Mouse (Mus musculus) fat pad, adult 2 months (tissue): ENCODE results near the gene Dnm1.
A peak's percentile ranks its signal among the peaks of the same experiment; 100 is the strongest.
"Not testable (repeated sequence)": the region's sequence is repeated elsewhere in the genome, so short reads cannot be mapped to it uniquely, and the experiment has no call there.

ENCODE experiments used
- DNase-seq: peaks from one replicate; pipeline ENCODE4 v3.0.0-alpha.2; 2011; ENCODE audit warnings: low read depth, low spot score; ENCODE audit errors: extremely low read depth

Gene Dnm1

DNA sequence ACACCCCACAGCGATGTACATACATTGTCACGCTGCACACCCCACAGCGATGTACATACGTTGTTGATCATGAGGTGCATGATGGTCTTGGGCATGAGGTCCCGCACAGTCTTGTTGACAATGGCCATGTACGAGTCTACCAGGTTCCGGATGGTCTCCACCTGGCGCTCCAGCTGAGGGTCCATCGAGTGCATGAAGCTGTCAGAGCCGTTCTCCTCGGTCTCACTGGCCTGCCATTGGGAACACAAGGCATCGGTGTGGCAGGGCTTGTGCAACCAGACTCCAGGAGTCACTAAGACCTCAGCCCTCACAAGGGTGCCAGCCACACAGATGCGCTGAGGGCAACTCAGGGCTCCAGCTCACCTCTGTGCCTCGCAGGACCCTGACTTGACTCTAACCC, 38.3 kb downstream of the Dnm1 start:
- DNase-seq: no peak

DNA sequence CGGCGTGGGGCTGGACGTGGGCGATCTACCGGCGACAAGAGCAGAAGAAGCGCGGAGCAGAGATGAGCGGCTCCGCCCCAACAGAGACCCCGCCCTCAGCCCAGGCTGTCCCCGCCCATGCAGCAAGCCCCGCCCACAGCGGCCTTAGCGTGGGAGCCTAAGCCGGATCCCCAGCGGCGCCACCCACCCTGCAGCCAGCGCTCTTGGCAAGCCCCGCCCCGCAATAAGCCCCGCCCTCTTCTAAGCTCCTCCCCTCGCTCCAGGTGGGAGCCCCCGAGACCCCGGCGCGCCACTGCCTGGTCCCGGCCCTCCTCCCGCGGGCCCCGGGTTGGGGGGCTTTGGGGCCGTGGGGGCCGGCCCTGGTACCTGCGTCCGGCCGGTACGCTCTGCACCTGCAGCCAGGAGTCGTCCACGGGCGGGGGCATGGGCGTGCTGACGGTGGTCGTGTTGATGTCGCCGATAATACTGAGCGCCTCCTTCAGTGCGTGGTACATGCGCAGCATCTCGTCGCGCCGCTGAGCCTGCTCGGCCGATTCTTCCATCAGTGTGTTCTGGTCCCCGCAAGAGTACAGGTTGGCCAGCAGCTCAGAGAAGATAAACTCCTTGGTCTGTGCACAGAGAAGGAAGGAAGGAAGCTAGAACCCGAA, 40.7 kb downstream of the Dnm1 start:
- DNase-seq: no peak

DNA sequence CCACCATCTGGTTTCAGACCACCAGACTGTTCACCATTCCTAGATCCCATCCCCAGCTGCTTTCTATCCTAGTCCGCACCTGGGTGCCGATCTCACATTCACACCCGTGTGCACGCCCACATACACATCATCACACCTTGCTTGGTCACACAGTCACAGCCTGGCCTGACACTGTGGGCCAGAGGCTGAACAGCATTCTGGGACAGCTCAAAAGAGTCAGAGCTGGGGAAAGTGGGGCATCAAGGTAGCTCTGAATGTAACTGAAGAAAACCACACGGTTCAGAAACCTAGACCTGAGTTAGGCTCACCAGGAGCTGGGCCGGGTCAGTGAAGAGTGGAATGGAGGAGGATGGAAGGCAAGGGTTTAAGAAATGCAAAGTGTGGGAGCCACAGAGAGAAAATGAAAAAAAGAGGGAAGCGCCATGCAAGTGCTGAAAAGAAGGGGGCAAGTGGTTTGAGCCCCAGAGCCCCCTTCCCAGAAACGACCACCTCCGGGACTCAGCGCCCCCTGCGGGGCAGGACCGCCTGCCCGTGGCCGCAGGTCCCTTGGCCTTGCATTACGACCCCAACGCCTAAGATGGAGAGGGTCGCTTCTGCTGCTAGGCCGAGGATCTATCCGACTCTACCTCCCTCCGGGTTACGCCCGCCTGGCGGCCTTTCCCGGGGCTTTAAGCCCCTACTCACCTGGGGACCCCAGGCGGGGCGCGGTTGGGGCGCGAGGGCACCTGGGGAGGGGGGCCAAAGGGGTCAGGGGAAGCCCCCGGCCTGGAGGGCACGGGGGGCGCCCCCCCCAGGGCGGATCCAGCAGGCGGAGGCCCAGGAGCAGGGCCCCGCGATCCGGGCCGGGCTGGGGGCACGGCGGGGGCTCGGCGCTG, 41.5 kb downstream of the Dnm1 start:
- DNase-seq: no peak

DNA sequence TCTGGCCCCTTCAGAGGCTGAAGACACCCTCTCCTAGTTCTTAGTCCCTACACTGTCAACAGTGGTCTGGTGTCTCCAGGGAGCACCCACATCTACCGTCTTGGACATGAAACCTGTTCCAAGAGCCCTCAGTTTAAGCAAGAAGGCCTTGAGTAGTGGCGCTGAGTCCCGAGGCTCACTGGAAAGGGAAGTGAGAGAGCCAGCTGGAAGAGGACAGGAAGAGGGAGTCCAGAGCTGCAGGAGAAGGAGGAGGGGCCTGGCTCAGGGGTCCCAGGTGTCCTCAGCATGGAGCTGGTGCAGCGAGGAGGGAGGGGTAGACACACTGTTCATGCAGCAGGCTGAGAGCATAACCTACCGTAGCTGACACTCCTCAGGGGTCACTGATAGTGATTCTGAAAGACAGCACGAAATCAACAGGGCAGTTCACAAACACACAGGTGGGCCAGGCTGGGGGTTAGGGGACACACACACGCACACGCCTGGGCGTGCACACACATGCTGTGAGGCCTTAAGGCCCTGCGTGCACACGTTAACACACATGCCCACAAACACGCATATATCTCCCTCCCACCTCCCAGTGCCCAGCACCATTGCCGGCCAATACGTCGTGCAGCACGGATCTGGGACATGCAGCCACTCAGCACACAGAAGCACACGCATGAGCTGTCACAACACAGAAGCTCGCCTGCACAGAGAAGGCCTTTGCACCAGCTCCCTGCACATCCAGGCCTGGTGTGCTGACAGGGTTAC, 42.9 kb downstream of the Dnm1 start:
- no peak for DNase-seq

DNA sequence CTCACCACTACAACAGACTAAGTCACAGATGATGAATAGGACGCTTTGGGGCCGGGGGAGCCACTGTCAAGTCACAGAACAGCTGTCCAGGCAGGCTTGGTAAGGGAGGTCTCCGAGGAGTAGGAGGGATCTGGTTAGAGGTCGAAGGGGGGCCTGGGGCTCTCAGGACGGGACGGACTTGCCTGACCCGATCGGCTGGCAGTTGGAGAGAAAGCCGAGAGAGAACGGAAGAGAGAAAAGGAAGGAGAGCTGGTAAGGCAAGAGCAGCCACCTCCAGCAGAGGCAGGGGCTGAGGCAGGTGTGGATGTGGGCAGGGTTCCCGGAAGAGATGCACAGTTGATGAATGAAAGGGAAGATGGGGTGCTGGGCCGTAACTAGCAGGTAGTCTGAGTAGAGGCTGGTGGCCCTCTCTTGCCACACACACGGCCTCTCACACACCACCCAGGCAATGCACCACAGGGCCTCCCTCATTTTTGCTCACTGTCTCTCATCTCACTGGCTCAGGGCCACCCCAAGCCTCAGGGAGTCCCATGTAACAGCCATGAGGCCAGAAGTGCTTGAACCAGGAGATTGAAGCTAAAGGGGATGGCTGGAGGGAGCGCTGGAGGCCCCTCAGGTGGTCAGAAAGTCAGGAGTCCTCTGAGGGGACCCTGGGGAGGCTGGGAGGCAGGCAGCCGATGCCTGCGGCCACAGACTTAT, 44.1 kb downstream of the Dnm1 start:
- no peak for DNase-seq

DNA sequence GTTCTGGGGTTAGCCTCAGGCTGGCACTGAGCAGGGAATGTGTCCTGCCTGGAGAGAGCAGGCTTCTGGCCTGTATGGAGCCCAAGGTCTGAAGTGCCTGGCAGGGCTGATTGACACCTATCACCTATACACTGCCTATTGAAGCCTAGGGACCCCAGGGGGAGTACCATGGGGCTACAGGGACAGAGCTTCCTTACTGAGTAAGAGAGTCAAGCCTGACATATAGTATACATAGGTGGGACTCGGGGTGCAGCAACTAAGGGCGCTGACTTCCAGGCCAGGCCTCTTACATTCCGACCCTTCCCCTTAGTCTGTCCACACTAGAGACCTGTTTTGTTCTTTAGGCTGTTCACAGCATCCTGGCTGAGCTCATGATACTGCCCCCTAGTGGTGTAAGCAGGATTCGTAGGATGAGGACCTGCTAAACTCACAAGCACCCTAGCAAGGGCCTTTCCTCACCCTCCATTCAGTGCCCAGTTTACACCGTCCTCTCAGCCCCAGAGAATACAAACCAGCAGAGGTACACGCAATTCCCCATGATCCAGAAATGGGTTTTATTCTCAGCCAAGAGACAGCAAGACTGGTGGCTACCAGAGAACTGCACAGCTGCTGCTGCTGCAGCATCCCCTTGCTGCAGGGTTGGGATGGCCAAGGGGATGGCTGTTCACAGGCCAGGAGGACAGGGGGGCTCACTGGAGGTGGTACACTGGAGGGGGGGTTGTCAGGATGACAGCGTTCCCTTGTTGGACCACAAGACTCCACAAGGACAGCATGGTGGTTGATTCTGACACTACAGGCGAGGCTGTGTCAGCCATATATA, 45.0 kb downstream of the Dnm1 start:
- DNase-seq: no peak

DNA sequence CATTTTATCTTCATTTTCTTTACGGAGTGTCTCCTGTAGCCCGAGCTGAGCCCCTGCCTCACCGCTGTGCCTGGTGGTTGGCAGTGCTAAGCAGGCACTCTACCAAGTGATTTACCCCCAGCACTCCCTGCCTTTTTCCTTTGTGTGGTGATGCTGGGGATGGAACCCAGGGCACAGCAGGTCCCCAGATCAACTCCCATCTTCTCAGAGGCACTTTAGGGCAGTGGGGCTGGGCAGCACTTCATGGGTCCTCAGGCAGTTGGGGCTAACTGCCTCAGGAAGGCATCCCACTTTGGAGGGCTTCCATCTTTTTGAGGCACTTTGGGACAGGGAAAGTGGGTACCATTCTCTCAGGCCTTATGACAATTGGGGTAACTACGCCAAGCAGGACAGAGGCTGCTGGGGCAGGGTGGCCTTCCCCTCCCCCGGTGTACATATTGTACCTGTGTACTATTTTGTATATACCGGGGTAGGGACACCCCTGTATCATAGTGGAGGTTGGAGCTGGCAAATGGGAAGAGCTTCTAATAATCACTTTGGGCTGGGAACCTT, 45.8 kb downstream of the Dnm1 start:
- no peak for DNase-seq

DNA sequence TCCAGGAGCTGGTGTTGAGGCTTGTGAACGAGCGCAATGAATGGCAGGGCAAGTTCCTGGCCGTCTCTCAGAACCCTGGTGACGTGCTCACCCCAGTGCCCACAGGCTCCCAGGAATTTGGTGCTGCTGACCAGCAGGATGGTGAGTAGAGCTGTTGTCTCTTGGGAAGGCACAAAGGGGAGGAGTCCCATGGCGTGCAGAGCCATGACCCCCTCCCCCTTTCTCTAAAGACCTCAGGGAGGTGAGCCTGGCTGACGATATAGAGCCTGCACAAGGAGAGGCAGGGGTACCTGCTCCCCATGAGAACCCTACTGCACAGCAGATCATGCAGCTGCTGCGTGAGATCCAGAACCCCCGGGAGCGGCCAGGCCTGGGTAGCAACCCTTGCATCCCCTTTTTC, 47.0 kb downstream of the Dnm1 start:
- DNase-seq: no peak

DNA sequence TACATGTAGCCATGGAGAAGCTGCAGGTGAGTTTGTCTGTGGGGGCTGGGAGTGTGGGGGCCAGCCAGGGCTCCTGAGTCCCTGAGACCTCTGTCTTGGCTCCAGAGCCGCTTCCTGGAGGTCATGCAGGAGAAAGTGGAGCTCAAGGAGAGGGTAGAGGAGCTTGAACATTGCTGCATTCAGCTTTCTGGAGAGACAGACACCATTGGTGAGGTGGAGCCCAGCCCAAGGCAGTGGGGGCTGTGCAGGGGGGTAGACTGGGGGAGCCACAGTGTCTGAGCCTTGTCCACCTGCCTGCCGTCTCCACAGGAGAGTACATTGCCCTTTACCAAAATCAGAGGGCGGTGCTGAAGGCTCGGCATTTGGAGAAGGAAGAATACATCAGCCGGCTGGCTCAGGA, 47.5 kb downstream of the Dnm1 start:
- DNase-seq: no peak

DNA sequence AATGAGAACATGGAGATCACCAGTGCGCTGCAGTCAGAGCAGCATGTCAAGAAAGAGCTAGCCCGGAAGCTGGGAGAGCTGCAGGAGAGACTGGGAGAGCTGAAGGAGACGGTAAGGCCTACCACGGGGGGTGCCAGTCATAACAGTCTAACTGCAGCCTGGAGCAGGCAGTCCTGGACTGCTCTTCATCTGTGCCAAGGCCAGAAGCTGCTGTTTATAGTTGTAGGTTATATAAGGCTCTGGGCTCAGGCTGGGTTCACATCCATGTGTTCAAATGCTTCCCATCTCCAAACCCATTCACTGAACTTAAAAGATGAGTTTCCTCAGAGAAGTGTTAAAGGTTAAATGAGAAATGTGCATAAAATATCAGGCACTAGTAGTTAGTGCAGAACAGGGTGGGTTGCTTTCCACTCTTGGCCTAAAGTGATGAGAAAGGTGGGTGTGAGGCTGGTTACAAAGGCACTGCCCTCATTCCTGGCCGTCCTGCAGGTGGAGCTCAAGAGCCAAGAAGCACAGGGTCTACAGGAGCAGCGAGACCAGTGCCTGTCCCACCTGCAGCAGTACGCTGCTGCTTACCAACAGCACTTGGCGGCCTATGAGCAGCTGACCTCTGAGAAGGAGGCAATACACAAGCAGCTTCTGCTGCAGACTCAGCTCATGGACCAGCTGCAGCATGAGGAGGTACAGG, 48.8 kb downstream of the Dnm1 start:
- DNase-seq: no peak

DNA sequence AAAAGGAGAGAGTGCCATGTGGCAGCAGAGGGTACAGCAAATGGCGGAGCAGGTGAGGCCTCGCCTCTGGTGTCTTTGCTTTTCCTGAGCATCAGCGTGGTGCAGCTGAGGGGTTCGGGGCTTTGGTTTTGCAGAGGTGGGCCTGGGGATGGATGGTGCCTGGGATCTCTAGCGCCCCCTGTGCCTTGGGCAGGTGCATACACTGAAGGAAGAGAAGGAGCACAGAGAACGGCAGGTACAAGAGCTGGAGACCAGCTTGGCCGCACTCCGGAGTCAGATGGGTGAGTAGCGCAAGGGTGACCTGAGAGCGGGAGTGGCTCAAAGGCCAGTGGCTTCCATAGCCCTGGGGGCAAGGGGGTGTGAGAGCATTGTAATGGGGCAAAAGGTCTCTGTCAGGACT, 50.2 kb downstream of the Dnm1 start:
- no peak for DNase-seq

DNA sequence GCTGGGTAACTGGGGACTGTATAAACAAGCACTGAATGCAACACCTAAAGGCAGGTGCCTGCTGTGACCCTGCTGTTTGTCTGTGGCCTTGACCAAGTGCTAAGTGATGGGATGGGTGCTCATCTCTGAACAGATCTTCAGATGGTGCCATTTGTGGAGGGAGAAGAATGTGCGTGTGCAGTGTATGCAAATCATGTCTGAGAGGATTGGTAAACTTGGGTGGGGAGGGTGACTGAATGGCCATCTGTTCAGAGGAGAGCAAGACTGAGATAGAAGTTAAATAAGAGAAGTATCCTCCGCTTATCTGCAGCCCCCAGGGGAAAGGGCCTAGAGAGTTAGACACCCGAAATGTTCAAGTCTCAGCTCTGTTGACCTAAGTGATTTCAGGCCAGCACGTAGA, 53.7 kb downstream of the Dnm1 start:
- DNase-seq: no peak

DNA sequence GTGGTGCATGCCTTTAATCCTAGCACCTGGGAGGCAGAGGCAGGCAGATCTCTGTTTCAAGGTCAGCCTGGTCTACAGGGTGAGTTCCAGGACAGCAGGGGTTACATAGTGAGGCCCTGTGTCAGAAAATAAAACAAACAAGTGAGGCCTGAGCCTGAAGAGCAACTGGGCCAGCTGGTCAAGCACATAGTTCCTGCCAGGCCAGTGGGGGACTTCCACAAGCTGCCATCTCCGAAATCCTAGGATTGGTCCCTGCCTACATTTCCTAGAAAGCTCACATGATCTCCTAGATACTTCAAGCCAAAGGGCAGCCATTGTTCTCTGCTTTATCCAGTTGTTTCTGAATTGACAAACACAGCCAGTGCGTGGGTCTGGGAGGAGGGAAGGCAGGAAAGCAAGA, 57.3 kb downstream of the Dnm1 start:
- DNase-seq: not testable (repeated sequence)

DNA sequence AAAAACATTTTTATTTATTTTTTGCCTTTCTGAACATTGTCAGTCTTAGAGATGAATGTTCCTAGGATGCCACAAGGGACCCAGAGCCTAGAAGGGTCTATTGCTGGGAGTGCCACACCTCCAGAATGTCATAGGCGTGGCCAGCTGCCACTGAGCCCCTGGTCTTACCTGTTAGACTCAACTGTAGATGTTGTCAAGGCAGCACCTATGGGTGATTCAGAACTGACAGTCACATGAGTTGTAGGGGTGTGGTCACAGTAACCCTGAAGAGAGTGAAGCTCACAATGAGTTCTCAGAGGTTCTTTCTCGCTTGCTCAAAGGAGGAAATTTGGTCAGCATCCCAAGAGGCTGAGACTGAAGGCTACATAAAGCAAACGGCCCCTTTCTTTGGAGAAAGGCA, 57.9 kb downstream of the Dnm1 start:
- DNase-seq: no peak

DNA sequence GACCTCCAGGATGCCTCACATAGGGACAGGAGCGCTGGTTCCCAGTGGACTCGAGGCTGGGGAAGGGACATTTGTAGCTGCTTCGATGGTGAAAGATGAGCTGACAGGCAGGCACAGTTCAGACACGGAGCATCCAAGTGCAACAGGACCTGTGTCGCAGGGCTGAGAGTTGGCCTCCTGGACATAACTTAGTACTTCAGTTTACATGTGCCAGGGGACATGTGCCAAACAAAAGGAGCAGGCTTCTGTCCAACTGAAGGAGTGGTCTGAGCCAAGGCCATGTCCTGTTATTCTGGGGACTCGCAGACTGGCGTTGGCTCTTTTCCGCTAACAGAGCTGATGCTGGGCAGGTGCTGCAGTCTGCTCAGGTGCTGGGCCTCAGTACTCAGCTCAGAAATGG, 58.8 kb downstream of the Dnm1 start:
- DNase-seq: no peak

DNA sequence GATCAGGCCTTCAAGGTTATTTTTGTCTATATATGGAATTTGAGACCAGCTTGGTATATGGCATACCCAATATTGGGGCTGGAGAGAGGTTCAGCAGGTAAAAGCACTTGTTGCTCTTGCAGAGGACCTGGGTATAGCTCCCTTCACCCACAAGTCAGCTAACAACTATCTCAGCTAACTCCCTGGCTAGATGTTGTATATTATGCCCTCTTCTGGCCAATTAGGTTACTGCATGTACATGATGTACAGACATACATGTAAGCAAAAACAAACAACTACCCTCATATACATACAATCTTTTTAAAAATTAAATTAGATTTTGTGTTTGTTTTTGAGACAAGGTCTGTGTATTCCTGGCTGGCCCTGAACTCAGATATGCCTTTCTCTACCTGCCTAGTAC, 63.6 kb downstream of the Dnm1 start:
- no peak for DNase-seq

DNA sequence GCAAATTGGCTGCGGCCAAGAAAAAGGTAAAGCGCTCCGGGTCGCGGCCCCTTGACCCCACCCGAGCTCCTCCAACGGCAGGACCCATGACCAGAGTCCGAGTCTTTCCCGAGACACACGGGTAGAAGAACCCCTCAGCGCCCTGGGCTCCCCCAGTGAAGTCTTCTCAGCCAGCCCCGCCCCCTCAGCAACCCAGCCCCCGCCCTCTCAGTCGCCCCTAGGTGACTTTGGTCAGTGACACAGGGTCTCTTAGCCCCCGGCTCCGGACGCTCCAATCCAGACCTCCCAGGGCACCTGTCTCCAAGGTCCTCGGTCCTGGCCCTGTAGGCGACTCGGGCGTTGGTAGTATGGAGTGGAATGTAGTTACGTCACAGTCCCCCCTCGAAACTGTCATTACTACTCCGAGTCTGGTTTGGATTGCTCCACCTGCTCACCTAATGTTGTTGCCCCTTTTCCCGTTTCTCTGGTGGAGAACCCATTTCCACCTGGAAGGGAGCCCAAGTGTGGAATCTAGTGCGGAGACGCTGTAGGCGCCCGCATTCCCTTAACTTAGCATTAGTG, 64.7 kb downstream of the Dnm1 start:
- no peak for DNase-seq

DNA sequence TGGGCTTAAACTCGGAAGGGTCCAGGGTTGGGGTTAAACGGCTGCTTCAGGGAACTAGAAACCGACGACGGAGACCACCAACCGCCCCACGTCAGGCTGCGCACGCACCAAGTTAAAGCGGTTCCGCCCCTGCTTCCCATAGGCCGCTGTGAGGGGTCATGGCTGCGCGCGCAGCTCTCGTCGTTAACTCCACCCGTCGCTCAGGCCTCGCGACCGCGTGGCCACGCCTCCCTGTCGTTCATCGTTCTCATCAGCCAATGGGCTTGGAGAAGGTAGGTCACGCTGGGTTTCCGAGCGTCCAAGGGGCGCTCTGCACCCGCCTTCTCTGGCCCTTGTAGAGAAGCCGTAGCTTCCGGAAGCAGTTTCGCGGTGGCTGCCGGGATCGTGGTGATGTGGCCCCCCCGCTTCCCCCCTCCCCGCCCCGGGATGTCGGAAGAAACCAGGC, 65.2 kb downstream of the Dnm1 start, which contains the start of gene Swi5:
Swi5 (minus strand) TSS at position 153 of the 445 bp plus-strand sequence.
- DNase-seq: peak; percentile 89

DNA sequence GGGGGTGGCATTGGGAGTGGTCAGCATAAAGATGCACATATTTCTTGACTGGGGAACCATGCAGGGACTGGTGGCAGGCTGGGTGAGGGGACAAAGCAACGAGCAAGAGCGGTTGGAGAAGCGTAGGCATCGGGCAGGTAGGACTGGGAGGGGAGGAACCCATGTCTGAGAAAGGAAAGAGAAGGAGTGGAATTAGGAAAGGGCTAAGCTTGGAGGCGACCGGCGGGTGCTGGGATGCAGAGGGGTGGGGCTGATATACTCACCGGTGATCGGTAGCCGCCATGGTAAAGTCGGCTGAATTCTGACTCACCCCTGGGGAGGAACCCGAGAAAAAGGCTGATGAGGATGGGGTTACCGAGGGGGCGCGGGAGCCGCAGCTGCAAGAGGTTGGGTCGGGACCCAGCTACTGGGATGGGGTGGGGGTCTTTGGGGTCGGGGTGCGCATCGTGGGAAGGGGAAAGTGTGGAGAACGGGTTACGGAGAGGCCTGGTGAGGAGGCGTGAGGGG, 65.8 kb downstream of the Dnm1 start, which contains the start of gene Golga2:
Golga2 (plus strand) TSS at position 51 of the 507 bp plus-strand sequence.
- DNase-seq: no peak
